Mouse (Mus musculus): Measurements from ENCODE around the gene Pth2r. TPM values are rescaled to one million over a fixed set of nuclear protein-coding genes. Genes with fewer than 3 reads are reported as not detected.
A peak's percentile ranks its signal among the peaks of the same experiment; 100 is the strongest.

Gene Pth2r
- not detected in 2 replicates for total RNA-seq (2012; rRNA removed)
- not detected in 2 replicates for total RNA-seq (2014; rRNA removed)
- polyA plus RNA-seq (2012; ENCODE audit: insufficient read length, low read depth): not detected in 2 replicates

GRCm38 (mm10) chr1:65281756-65282155, at the start of gene Pth2r:
Gene Pth2r, plus strand, starts transcription at chr1:65282056.
- DNase-seq (ENCODE audit: extremely low read depth): no peak
- peaks cover 3 to 21% of the 10 kb centered on the region in 2 experiments for H3K36me3 ChIP-seq (replicated peaks in 1 of 2; ENCODE audit: control insufficient read depth in 1 of 2, insufficient read depth in 1 of 2, low read length in 1 of 2)
- no peaks in the 10 kb centered on the region for H3K27me3 ChIP-seq (replicated peaks)
- no peak within 1 kb of the TSS for H3K4me2 ChIP-seq (ENCODE audit: insufficient read depth, low read depth, poor library complexity, severe bottlenecking)
- no peaks in the 10 kb centered on the region for H3K79me2 ChIP-seq (replicated peaks; ENCODE audit: control insufficient read depth, extremely low read depth, insufficient read depth, poor library complexity, severe bottlenecking)
- H3K9me3 ChIP-seq (replicated peaks; ENCODE audit: low read length): no peaks in the 10 kb centered on the region
- in situ Hi-C loops (cut with MboI; ENCODE audit: low pct_ligation_motif_present, low pct_unique_long_range_greater_than_20kb, low sequenced_read_pairs) (no loop called here), dilution Hi-C loops (cut with MboI; ENCODE audit: extremely low pct_ligation_motif_present, extremely low pct_unique_long_range_greater_than_20kb, low sequenced_read_pairs) (no loop called here)
- no peak within 1 kb of the TSS for H3K27ac ChIP-seq (ENCODE audit: insufficient read depth, low read depth)
- H3K9ac ChIP-seq (ENCODE audit: insufficient read depth, low read depth): no peak within 1 kb of the TSS
- H3K4me1 ChIP-seq (ENCODE audit: control insufficient read depth in 1 of 2, insufficient read depth in 2 of 2): no peaks in the 10 kb centered on the region
- no peak within 1 kb of the TSS for H3K4me3 ChIP-seq (replicated peaks in 1 of 3; ENCODE audit: low read depth in 2 of 3, low read length in 2 of 3, poor library complexity in 1 of 3)
- TF ChIP-seq JUND (conservative IDR thresholded peaks at IDR 0.05; ENCODE audit: low read depth, low read length): no peak
- TF ChIP-seq JUN (IDR thresholded peaks at IDR 0.05; ENCODE audit: insufficient read depth, low read depth, low read length): no peak
- no peak for TF ChIP-seq EP300 (IDR thresholded peaks at IDR 0.05; ENCODE audit: low read length)
- TF ChIP-seq SMC3 (IDR thresholded peaks at IDR 0.05; ENCODE audit: low read depth, low read length): no peak
- TF ChIP-seq PAX5 (IDR thresholded peaks at IDR 0.05; ENCODE audit: low read length): no peak
- TF ChIP-seq TCF12 (IDR thresholded peaks at IDR 0.05; ENCODE audit: low read depth, low read length): no peak
- no peak for TF ChIP-seq ZMIZ1 (IDR thresholded peaks at IDR 0.05; ENCODE audit: low read depth, low read length)
- TF ChIP-seq RAD21 (IDR thresholded peaks at IDR 0.05; ENCODE audit: low read depth, low read length): no peak
- no peak for TF ChIP-seq NELFE (IDR thresholded peaks at IDR 0.05; ENCODE audit: low read depth, low read length)
- no peak for TF ChIP-seq POLR2AphosphoS2 (IDR thresholded peaks at IDR 0.05; ENCODE audit: low read depth, low read length)
- no peak for TF ChIP-seq HCFC1 (IDR thresholded peaks at IDR 0.05; ENCODE audit: low read depth, low read length)
- TF ChIP-seq ETS1 (conservative IDR thresholded peaks at IDR 0.05; ENCODE audit: low read depth, low read length): no peak
- TF ChIP-seq CTCF (conservative IDR thresholded peaks at IDR 0.05 in 1 of 2, IDR thresholded peaks at IDR 0.05 in 1 of 2; ENCODE audit: low read depth in 2 of 2, low read length in 2 of 2): no peak
- TF ChIP-seq TBP (conservative IDR thresholded peaks at IDR 0.05; ENCODE audit: low read depth, low read length): no peak
- TF ChIP-seq E2F4 (IDR thresholded peaks at IDR 0.05; ENCODE audit: insufficient replicate concordance, low read depth, low read length): no peak
- TF ChIP-seq ZC3H11A (IDR thresholded peaks at IDR 0.05; ENCODE audit: low read depth, low read length): no peak
- TF ChIP-seq MEF2A (IDR thresholded peaks at IDR 0.05; ENCODE audit: borderline replicate concordance, low read depth, low read length): no peak

- Histone ChIP-seq H3K4me1 (ENCODE audit: control insufficient read depth in 1 of 2, insufficient read depth in 2 of 2) (peaks cover 5 to 45% of the 10 kb centered on the region in 2 experiments; a peak in 3 of 4 replicates), H3K4me2 (ENCODE audit: insufficient read depth, low read depth, poor library complexity, severe bottlenecking) (no peak overlapping the region; the same call in 1 of the 2 replicates), H3K36me3 (replicated peaks in 1 of 2; ENCODE audit: control insufficient read depth in 1 of 2, insufficient read depth in 1 of 2, low read length in 1 of 2) (peaks cover 17 to 47% of the 10 kb centered on the region in 2 experiments), H3K9ac (ENCODE audit: insufficient read depth, low read depth) (no peak overlapping the region), H3K27ac (ENCODE audit: insufficient read depth, low read depth) (no peak overlapping the region), H3K4me3 (replicated peaks in 1 of 3; ENCODE audit: low read depth in 2 of 3, low read length in 2 of 3, poor library complexity in 1 of 3) (no peak overlapping the region), H3K9me3 (replicated peaks; ENCODE audit: low read length) (peaks cover 1% of the 10 kb centered on the region), H3K79me2 (replicated peaks; ENCODE audit: control insufficient read depth, extremely low read depth, insufficient read depth, poor library complexity, severe bottlenecking) (no peaks in the 10 kb centered on the region), H3K27me3 (replicated peaks) (no peaks in the 10 kb centered on the region)
- peak; percentile 84 for TF ChIP-seq EP300 (IDR thresholded peaks at IDR 0.05; ENCODE audit: low read length)
- TF ChIP-seq IRF4 (IDR thresholded peaks at IDR 0.05; ENCODE audit: low read depth, low read length): peak; percentile 75
- TF ChIP-seq ZNF384 (IDR thresholded peaks at IDR 0.05; ENCODE audit: low read depth, low read length): no peak
- TF ChIP-seq JUND (conservative IDR thresholded peaks at IDR 0.05; ENCODE audit: low read depth, low read length): peak; percentile 55
- TF ChIP-seq POLR2A (IDR thresholded peaks at IDR 0.05; ENCODE audit: low read depth, low read length): no peak
- TF ChIP-seq BHLHE40 (IDR thresholded peaks at IDR 0.05; ENCODE audit: low read depth, low read length): no peak
- peak; percentile 79; the same call in 1 of the 2 replicates for TF ChIP-seq MEF2A (IDR thresholded peaks at IDR 0.05; ENCODE audit: borderline replicate concordance, low read depth, low read length)
- TF ChIP-seq JUN (IDR thresholded peaks at IDR 0.05; ENCODE audit: insufficient read depth, low read depth, low read length): 0 out of 2 replicates have a peak, but pooled peaks have one; percentile 21
- TF ChIP-seq NRF1 (IDR thresholded peaks at IDR 0.05; ENCODE audit: low read depth, low read length): no peak
- TF ChIP-seq ELF1 (IDR thresholded peaks at IDR 0.05; ENCODE audit: low read depth, low read length): peak; percentile 33; the same call in 1 of the 2 replicates
- peak; percentile 69 for DNase-seq (ENCODE audit: extremely low read depth)
- dilution Hi-C loops (cut with MboI; ENCODE audit: extremely low pct_ligation_motif_present, extremely low pct_unique_long_range_greater_than_20kb, low sequenced_read_pairs) (no loop called here), in situ Hi-C loops (cut with MboI; ENCODE audit: low pct_ligation_motif_present, low pct_unique_long_range_greater_than_20kb, low sequenced_read_pairs) (no loop called here)
Observed at GRCm38 (mm10) chr1:65237712-65238111, 44.1 kb upstream of the Pth2r start.

Data from CH12.LX (cell line).